Mouse (Mus musculus): Measurements from ENCODE around the gene Prpf8.

DNA sequence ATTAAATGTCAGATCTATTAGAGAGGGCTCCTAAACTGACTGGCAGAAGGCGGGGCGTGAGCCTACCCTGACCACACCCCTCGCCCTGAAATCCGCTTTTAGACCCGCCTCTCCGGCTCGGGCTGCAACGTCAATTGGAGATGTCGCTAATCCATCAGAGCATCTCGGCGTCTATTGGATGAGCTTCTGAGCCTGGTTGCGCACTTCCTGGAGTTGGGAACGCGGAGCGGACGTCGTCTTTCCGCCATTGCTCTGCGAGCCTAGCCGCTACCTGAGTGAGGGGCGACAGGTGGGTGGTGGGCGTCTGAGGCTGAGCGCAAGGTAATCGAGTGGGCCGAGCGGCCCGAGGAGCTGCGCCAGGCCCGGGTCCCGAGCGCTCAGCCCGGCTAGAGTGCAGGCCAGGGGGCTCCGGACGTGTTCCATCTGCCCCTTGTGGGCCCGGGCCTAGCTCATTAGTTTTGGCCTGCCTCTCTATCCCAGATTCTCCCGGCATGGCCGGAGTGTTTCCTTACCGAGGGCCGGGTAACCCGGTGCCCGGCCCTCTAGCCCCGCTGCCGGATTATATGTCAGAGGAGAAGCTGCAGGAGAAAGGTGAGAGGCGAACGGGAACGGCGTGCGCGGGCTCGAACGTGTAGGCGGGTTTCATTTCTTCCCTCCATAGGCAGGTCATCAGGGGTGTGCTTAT lies at the start of gene Prpf8:
- peak; percentile 92 for TF ChIP-seq CHD2 (IDR thresholded peaks at IDR 0.05; ENCODE audit: low read length)
- peak; percentile 84 for TF ChIP-seq NELFE (IDR thresholded peaks at IDR 0.05; ENCODE audit: low read depth, low read length)
- TF ChIP-seq ETS1 (conservative IDR thresholded peaks at IDR 0.05; ENCODE audit: low read depth, low read length): no peak
- no peak for TF ChIP-seq BHLHE40 (IDR thresholded peaks at IDR 0.05; ENCODE audit: low read depth, low read length)
- TF ChIP-seq CTCF (conservative IDR thresholded peaks at IDR 0.05 in 1 of 2, IDR thresholded peaks at IDR 0.05 in 1 of 2; ENCODE audit: low read depth in 2 of 2, low read length in 2 of 2): no peak
- peak; percentile 88 for TF ChIP-seq POLR2A (IDR thresholded peaks at IDR 0.05; ENCODE audit: low read depth, low read length)
- TF ChIP-seq USF1 (IDR thresholded peaks at IDR 0.05; ENCODE audit: low read depth, low read length): no peak; the same call in 1 of the 2 replicates
- no peak for TF ChIP-seq EP300 (IDR thresholded peaks at IDR 0.05; ENCODE audit: low read length)
- TF ChIP-seq ZKSCAN1 (IDR thresholded peaks at IDR 0.05; ENCODE audit: borderline replicate concordance, low read depth, low read length): no peak
- TF ChIP-seq SMC3 (IDR thresholded peaks at IDR 0.05; ENCODE audit: low read depth, low read length): peak; percentile 3; the same call in 1 of the 2 replicates
- TF ChIP-seq CHD1 (IDR thresholded peaks at IDR 0.05; ENCODE audit: low read depth, low read length): peak; percentile 88; the same call in 1 of the 2 replicates
- no peak; the same call in 1 of the 2 replicates for TF ChIP-seq GABPA (IDR thresholded peaks at IDR 0.05; ENCODE audit: insufficient replicate concordance, low read depth, low read length)
- TF ChIP-seq TCF12 (IDR thresholded peaks at IDR 0.05; ENCODE audit: low read depth, low read length): peak; percentile 84

Measured in CH12.LX (cell line).